Comparison of ENCODE assay signal across 9 mouse cellular contexts in genomic region chr12:51843576-51844520, GRCm38 (mm10). TPM values are rescaled to one million over a fixed set of nuclear protein-coding genes. Genes with fewer than 3 reads are reported as not detected.
DNase-seq lines count a peak whose midpoint lies in the region; ATAC-seq lines count a peak whose summit lies in the region.
"Had no signal": no experiment of that assay in that cellular context is flagged by ENCODE, and none has a peak within 500 bp of the region (broad histone marks: within the 10 kb centered on the region; RNA-seq: fewer than 3 reads in every experiment).

No protein-coding gene starts in this region.

- WGBS in heart, embryonic 14.5 days = 29% methylated on average over 15 of the region's 15 CpGs
- 35% methylated on average over 15 of the region's 15 CpGs for whole genome bisulfite sequencing in hindbrain, embryonic 15.5 days
- WGBS in midbrain, embryonic 11.5 days = 35% methylated on average over 15 of the region's 15 CpGs

- peaks cover 2 to 18% of the 10 kb centered on the region in 2 experiments; a peak in 2 of 4 replicates for H3K4me1 ChIP-seq in heart, embryonic 14.5 days (ENCODE audit: control insufficient read depth in 2 of 2, insufficient read depth in 2 of 2, low read length in 2 of 2)
- peaks cover 11% of the 10 kb centered on the region for H3K4me1 ChIP-seq in hindbrain, embryonic 15.5 days (replicated peaks)
- H3K4me1 ChIP-seq in midbrain, embryonic 11.5 days (ENCODE audit: control insufficient read depth, insufficient read depth, low read length) = peaks cover 9% of the 10 kb centered on the region

- no peak for DNase-seq in heart, postnatal 25 days (ENCODE audit: low spot score)
- DNase-seq in MN1 (ENCODE audit: low spot score) = peak; percentile 39
- DNase-seq in midbrain, embryonic 11.5 days (ENCODE audit: low spot score, missing footprints) = peak; percentile 81
- no peak for DNase-seq in left cerebral cortex, adult 18-20 months (ENCODE audit: low spot score in 2 of 2)
- DNase-seq in gastrocnemius, postnatal 36 days = no peak
- no peak for DNase-seq in urinary bladder, postnatal 10 days (ENCODE audit: low spot score)

- H3K36me3 ChIP-seq in heart, embryonic 14.5 days (ENCODE audit: control insufficient read depth, insufficient read depth, low read length) = no peaks in the 10 kb centered on the region
- no peaks in the 10 kb centered on the region for H3K36me3 ChIP-seq in hindbrain, embryonic 15.5 days
- H3K36me3 ChIP-seq in midbrain, embryonic 11.5 days (ENCODE audit: control insufficient read depth, insufficient read depth, low read length) = no peaks in the 10 kb centered on the region

- ATAC-seq in heart, embryonic 14.5 days (ENCODE audit: insufficient number of reproducible peaks, insufficient read depth, low FRiP score, low read depth) = no peak
- ATAC-seq in hindbrain, embryonic 15.5 days (ENCODE audit: low FRiP score, low read depth) = no peak
- no peak for ATAC-seq in midbrain, embryonic 11.5 days (ENCODE audit: low FRiP score)

- H3K9ac ChIP-seq in heart, embryonic 14.5 days (ENCODE audit: low read length) = peak overlapping the region; percentile 78
- peak overlapping the region; percentile 63 for H3K9ac ChIP-seq in hindbrain, embryonic 15.5 days
- peak overlapping the region; percentile 69 for H3K9ac ChIP-seq in midbrain, embryonic 11.5 days (ENCODE audit: low read length)

- no peaks in the 10 kb centered on the region for H3K27me3 ChIP-seq in heart, embryonic 14.5 days (ENCODE audit: control insufficient read depth, insufficient read depth, low read length)
- no peaks in the 10 kb centered on the region for H3K27me3 ChIP-seq in hindbrain, embryonic 15.5 days
- 0 out of 2 replicates have a peak, but pooled peaks cover 3% of the 10 kb centered on the region for H3K27me3 ChIP-seq in midbrain, embryonic 11.5 days (ENCODE audit: control insufficient read depth, insufficient read depth, low read length)
- H3K27me3 ChIP-seq: Patski had no signal

- intact Hi-C loops in heart, postnatal 25 days (cut with DNase I) = loop anchor here (2.0 kb wide), 1 partner anchor 15 kb away; the partner anchor contains the start of gene Hectd1
- intact Hi-C loops in gastrocnemius, postnatal 36 days (cut with DNase I) = loop anchor here (1.0 kb wide), 1 partner anchor 21 kb away; no protein-coding TSS in a partner anchor

- no peaks in the 10 kb centered on the region for H3K9me3 ChIP-seq in heart, embryonic 14.5 days (ENCODE audit: control insufficient read depth, low read length)
- no peaks in the 10 kb centered on the region for H3K9me3 ChIP-seq in hindbrain, embryonic 15.5 days
- H3K9me3 ChIP-seq in midbrain, embryonic 11.5 days (ENCODE audit: control insufficient read depth, low read length) = no peaks in the 10 kb centered on the region

- 0 out of 4 replicates have a peak overlapping the region, but pooled peaks have one; percentile 22 to 26 for H3K27ac ChIP-seq in heart, embryonic 14.5 days (replicated peaks in 1 of 2; ENCODE audit: control insufficient read depth in 1 of 2, insufficient read depth in 1 of 2, low read depth in 2 of 2, low read length in 2 of 2)
- peak overlapping the region; percentile 84 for H3K27ac ChIP-seq in hindbrain, embryonic 15.5 days (replicated peaks)
- 0 out of 2 replicates have a peak overlapping the region, but pooled peaks have one; percentile 32 for H3K27ac ChIP-seq in midbrain, embryonic 11.5 days (ENCODE audit: low read depth, low read length)

- peak overlapping the region; percentile 50 to 80; a peak in 3 of 4 replicates for H3K4me3 ChIP-seq in heart, embryonic 14.5 days (ENCODE audit: control insufficient read depth in 1 of 2, insufficient read depth in 1 of 2, low read depth in 1 of 2, low read length in 2 of 2)
- peak overlapping the region; percentile 71 for H3K4me3 ChIP-seq in hindbrain, embryonic 15.5 days
- H3K4me3 ChIP-seq in midbrain, embryonic 11.5 days (ENCODE audit: low read depth, low read length) = peak overlapping the region; percentile 53; the same call in 1 of the 2 replicates

- H3K4me2 ChIP-seq in heart, embryonic 14.5 days (ENCODE audit: low read length) = peak overlapping the region; percentile 74
- peak overlapping the region; percentile 88 for H3K4me2 ChIP-seq in hindbrain, embryonic 15.5 days
- H3K4me2 ChIP-seq in midbrain, embryonic 11.5 days = peak overlapping the region; percentile 58

RNA-seq across cellular contexts. Expression of gene Hectd1, which starts 14.5 kb away (rescaled TPM):
- polyA plus RNA-seq in heart, embryonic 14.5 days (2014; fragmentation: Nextera tagmentation; extraction: Ambion mirVana) = 43.3 and 43.6 TPM in 2 replicates
- total RNA-seq in heart, postnatal 25 days (2021) = 10 to 100 TPM; 76.9 to 84.5 TPM
- polyA plus RNA-seq in hindbrain, embryonic 15.5 days (2015; fragmentation: Nextera tagmentation; extraction: Ambion mirVana) = 35.3 and 37.0 TPM in 2 replicates
- polyA plus RNA-seq in midbrain, embryonic 11.5 days (2014; fragmentation: Nextera tagmentation; extraction: Ambion mirVana) = 30.3 and 35.1 TPM in 2 replicates
- total RNA-seq in left cerebral cortex, adult 18-20 months (2021) = 10 to 100 TPM; 79.9 to 82.6 TPM
- total RNA-seq in gastrocnemius, postnatal 36 days (2021) = 10 to 100 TPM; 80.6 to 97.8 TPM

Comparison
In these comparisons a context has a peak if more than half of its experiments do, and no peak if none do; other contexts are left out.
1. H3K27ac ChIP-seq: peak in every context shown above with its lines; median percentile 84 in hindbrain, embryonic 15.5 days; 32 in midbrain, embryonic 11.5 days; 24 in heart, embryonic 14.5 days.
2. DNase-seq: peak in MN1 (single experiment) and midbrain, embryonic 11.5 days (single experiment); none in heart, postnatal 25 days (single experiment), left cerebral cortex, adult 18-20 months (0 of 2), gastrocnemius, postnatal 36 days (0 of 2) and urinary bladder, postnatal 10 days (single experiment).
3. Peak in every context shown above with its lines, with median percentiles within 50 percentile points of each other: H3K4me2 ChIP-seq, H3K4me3 ChIP-seq and H3K9ac ChIP-seq.